Mouse (Mus musculus): Measurements from ENCODE around the gene Pglyrp2.

Pglyrp2 gene

DNA sequence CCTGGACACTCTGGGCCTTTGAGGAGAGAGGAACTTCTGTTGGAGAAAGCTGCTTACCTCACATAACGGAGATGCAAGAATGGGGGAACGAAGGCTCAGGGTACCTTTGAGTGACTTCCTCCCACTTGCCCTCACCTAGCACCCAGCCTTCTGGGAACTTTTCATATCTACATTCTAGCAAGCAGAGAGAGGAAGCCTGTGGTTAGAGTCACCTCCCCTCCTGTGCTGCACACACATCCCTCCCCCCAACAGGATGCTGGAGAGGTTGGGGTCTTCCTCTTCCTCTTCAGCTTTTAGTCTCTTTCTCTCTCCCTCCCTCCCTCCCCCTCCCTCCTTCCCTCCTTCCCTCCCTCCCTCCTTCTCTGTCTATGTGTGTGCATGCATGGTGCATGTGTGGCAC lies at the start of gene Pglyrp2:
Gene Pglyrp2 (minus strand): TSS at position 134 of the 400 bp plus-strand sequence.
- no peak for DNase-seq (ENCODE audit: low spot score)

DNA sequence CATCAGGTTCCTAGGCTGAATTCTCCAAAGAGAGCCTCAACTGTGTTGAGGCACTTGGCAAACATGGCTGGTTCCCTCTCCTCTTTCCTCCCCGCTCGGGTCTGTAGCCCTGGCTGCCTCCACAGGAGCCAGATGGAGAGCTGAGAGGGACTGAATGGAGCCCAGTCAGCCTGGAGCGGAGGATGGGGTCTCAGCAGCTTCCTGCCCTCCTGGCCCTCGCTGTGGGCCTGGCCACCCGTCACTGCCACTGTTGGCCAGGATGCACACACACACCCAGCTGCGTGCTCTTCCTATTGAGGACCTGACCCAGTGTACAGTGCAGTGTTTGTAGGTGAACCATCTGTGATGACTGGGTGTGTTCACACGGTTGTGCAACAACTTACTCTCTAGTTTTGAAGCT lies 48.2 kb upstream of the Pglyrp2 start:
- no peak for DNase-seq (ENCODE audit: low spot score)

DNA sequence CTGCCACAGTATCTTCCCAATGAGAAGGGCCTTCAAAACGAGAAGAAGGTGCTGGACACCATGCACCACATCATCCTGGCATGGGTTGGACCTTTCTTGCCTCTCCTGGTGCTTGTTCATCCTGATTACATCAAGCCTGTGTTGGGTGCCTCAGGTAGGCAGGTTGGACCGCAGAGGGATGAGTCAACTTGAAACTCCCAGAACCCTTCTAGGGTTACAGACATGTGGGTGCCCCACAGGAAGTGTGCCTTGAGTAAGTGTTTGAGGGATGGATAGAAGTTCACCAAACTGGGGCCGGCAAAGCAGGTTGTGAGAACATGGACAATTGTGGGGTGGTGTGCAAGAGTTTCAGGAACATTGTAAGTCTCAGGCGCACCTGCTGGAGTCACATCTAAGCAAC lies 46.8 kb upstream of the Pglyrp2 start:
- no peak for DNase-seq (ENCODE audit: low spot score)

GRCm38 (mm10) chr17:32468494-32468893 lies 44.5 kb upstream of the Pglyrp2 start:
- DNase-seq (ENCODE audit: low spot score) = no peak

- DNase-seq (ENCODE audit: low spot score) = no peak
Measured at GRCm38 (mm10) chr17:32454997-32455396, 31.0 kb upstream of the Pglyrp2 start.

- DNase-seq (ENCODE audit: low spot score) = no peak
Measured at GRCm38 (mm10) chr17:32454188-32454587, 30.2 kb upstream of the Pglyrp2 start.

GRCm38 (mm10) chr17:32452482-32452881 lies 28.5 kb upstream of the Pglyrp2 start, which contains the start of gene Cyp4f39:
Gene Cyp4f39 (plus strand): TSS chr17:32452723.
- DNase-seq (ENCODE audit: low spot score) = no peak

DNA sequence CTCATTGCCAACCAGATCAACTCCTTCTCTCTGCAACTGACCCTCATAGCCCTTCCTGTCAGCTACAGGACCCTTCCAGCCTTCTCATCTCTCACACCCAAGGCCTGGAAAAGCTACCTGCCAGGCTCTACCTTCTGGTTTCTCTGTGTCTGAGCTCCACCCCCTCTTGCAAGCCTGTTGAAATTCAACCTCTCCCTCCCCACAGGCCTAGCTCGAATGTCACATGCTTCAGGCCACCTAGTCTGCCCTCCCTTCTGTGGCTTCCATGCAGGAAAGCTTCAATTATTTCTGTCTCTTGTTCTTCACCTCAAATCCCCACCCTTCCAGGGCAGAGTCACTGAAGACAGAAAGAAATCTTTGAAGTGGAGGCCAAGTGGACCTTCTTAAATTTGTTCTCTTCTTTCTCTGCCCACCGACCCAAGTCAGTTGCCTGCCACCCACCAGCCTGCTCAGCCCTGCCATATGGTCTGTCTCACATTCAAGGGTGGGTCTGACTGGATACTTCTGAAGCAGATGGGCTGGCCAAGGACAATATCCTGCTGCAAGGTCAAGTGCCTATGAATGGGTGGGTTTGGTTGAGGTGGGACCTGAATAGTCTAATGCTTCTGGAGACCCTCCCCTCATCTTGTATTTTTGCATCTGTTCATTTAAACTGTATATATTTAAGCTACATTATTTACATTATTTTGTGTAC lies 27.0 kb upstream of the Pglyrp2 start:
- DNase-seq (ENCODE audit: low spot score) = no peak

DNA sequence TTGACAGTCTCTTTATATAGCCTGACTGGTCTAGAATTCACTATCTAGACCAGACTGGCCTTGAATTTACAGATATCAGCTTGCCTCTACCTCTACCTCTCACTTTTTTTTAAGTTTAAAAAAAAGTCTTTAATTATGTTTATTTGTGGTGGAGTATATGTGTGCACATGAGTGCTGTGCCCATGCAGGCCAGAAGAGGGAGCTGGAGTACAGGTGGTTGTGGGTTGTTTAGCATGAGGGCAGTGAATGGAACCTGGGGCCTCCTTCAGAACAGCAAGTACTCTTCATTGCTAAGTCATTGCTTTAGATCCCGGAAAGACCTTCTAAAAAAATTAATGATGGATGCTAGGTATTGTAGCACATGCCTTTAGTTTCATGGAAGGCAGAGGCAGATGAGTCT lies 25.1 kb upstream of the Pglyrp2 start:
- DNase-seq (ENCODE audit: low spot score) = no peak

DNA sequence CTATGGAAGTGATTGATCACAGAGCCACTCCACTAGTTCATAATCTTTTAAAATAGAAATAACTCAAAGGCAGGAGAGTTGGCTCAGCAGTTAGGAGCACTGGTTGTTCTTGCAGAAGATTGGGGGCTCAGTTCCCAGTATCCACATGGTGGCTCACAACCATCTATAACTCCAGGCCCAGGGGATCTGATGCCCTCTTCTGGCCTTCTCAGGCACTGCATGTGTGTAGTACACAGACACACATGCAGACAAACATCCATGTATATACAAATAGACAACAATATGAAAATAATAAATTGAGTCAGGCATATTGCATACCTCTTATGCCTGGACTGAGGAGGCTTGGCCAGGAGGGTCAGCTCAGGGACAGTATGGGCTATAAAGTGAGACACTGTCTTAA lies 23.2 kb upstream of the Pglyrp2 start:
- no peak for DNase-seq (ENCODE audit: low spot score)

- peak; percentile 9 for DNase-seq (ENCODE audit: low spot score)
Measured at GRCm38 (mm10) chr17:32445016-32445415, 21.0 kb upstream of the Pglyrp2 start.

- DNase-seq (ENCODE audit: low spot score) = no peak
Measured at GRCm38 (mm10) chr17:32443245-32443644, 19.3 kb upstream of the Pglyrp2 start.

DNA sequence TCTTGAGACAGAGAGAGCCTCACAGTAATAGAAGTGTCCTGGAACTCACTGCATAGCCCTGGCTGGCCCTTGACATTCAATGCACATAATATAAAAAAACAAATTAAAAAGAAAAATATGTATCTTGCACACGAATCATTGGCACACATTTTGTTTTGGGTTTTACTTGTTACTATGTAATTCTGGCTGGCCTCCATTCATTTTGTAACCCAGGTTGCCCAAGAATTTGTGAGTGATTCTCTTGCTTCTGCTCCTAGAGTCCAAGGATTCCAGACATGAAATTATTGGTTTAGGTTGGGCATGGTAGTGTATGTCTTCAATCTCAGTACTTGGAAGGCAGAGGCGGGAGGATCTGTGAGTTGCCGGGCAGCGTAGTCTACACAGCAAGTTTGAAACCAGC lies 13.1 kb upstream of the Pglyrp2 start:
- no peak for DNase-seq (ENCODE audit: low spot score)

GRCm38 (mm10) chr17:32435151-32435550 lies 11.2 kb upstream of the Pglyrp2 start:
- no peak for DNase-seq (ENCODE audit: low spot score)

DNA sequence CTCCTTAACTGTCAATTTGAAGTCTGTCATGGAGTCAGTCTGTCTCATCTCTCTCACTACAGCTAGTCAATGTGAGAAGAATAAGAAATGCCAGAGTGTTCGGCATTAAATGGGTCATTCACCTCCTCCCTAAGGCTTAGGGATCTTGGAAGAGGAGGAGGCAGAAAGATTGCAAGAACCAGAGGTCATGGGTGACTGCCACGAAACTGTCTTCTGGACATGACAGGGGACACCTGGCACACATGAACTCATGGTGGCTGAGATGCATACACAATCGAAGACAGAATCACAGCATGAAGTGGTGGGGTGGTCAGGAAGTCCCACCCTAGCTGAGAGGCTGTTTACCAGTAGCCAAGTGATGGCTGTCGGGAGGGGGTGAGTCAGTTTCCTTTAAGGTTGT lies 10.4 kb upstream of the Pglyrp2 start:
- DNase-seq (ENCODE audit: low spot score) = no peak

- no peak for DNase-seq (ENCODE audit: low spot score)
Measured at GRCm38 (mm10) chr17:32431972-32432371, 8.0 kb upstream of the Pglyrp2 start.

DNA sequence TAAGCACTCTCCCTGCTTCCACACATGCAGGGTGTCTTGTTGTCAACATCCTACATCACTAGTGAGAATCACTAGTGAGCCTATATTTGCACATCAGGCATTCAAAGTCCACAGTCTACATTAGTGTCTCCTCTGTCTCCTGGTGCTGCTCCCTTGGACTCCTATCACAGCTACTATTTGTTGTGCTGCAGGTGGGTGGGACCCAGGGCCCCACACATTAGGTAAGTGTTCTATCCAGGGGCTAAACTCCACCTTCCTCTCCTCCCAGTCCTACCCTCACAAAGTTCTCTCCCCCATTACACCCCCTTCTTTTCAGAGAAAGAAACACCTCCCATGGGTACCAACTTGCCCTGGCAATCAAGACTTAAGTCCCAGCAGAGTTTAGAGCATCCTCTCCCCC lies 2.6 kb upstream of the Pglyrp2 start:
- DNase-seq (ENCODE audit: low spot score) = no peak

DNA sequence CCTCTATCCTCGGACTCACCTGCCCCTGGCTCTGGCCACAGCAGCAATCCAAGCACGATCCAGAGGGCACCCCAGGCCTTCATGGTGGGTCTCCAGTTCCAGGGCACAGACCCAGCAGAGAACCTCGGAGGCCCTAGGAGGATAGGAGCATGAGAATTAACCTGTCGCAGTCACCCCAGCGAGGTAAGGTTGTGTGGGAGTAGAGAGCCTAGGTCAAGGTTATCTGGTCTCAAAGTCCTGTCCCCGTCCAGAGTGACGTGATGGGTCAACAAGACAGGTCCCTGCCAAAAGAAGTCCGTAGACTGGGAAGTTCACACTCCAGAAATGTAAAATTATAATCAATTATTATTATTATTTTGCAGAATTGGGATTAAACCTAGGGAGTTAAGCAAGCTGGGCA lies 3.2 kb downstream of the Pglyrp2 start:
- DNase-seq (ENCODE audit: low spot score) = no peak

DNA sequence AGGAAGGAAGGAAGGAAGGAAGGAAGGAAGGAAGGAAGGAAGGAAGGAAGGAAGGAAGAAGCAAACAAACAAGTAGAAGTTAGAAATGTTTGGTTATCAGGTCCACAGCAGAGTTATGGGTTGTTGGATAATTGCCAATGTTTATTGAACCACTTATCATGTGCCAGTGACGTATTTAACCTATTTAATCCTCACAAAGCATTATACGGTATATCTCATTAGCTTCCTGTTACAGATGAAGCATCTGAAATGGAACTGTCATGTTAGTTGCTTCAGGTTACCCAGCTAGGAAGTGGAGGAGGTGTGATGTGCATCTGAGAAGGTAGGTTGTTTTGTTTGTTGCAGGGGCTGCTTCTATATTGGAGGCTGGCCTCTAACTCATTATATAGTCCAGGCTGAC lies 4.0 kb downstream of the Pglyrp2 start:
- no peak for DNase-seq (ENCODE audit: low spot score)

- no peak for DNase-seq (ENCODE audit: low spot score)
Measured at GRCm38 (mm10) chr17:32416771-32417170, 7.2 kb downstream of the Pglyrp2 start.

- DNase-seq (ENCODE audit: low spot score) = no peak
Measured at GRCm38 (mm10) chr17:32415417-32416020, 8.4 kb downstream of the Pglyrp2 start.

DNA sequence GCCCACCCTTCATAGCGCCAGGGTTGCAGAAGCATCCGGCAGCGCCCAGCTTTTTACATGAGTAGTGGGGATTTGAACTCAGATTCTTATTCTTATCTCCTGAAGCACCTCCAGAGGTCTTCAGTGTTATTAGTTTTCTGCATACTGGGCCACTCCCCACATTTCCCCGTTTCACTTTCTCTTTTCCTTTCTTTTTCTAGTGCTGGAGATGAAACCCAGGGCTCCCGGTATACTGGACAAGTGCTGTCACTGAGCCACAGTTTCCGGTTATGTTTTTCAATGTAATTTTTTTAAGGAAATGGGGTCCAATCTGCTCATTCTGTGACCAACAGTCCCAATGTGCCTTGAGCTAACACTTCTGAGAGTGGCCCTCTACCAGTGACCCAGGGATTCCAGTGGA lies 12.1 kb downstream of the Pglyrp2 start:
- DNase-seq (ENCODE audit: low spot score) = no peak

- no peak for DNase-seq (ENCODE audit: low spot score)
Measured at GRCm38 (mm10) chr17:32403417-32403816, 20.6 kb downstream of the Pglyrp2 start, which contains the start of gene Rasal3. Gene Rasal3 (minus strand): TSS chr17:32403583.

GRCm38 (mm10) chr17:32402779-32403157 lies 21.2 kb downstream of the Pglyrp2 start:
- DNase-seq (ENCODE audit: low spot score) = no peak

Measured in ovary, adult 18-20 months (tissue).